Mouse (Mus musculus): ENCODE results near the gene Unc5cl. TPM values are rescaled to one million over a fixed set of nuclear protein-coding genes. Genes with fewer than 3 reads are reported as not detected.

Unc5cl gene
- 4.3 and 4.7 TPM in 2 replicates for polyA plus RNA-seq (2011; ENCODE audit: insufficient read depth, insufficient read length, low replicate concordance, missing spikeins)

GRCm38 (mm10) chr17:48454688-48455087, at the start of gene Unc5cl:
Unc5cl (plus strand) TSS chr17:48454901.
- TF ChIP-seq CTCF (IDR thresholded peaks at IDR 0.05; ENCODE audit: control insufficient read depth, insufficient read depth, low read length) (no peak), POLR2A (IDR thresholded peaks at IDR 0.05; ENCODE audit: borderline replicate concordance, control insufficient read depth, low read depth, low read length) (no peak)

GRCm38 (mm10) chr17:48407154-48407553, 47.5 kb upstream of the Unc5cl start:
- Histone ChIP-seq H3K27ac (ENCODE audit: control insufficient read depth, insufficient read depth, low read depth, low read length, poor library complexity) (peak overlapping the region; percentile 42; the same call in 1 of the 2 replicates), H3K4me3 (replicated peaks; ENCODE audit: control insufficient read depth, low read depth, low read length) (peak overlapping the region; percentile 23), H3K4me1 (ENCODE audit: control insufficient read depth, insufficient read depth, low read length) (peaks cover 4% of the 10 kb centered on the region)
- 22% methylated on average over 4 of the region's 4 CpGs for WGBS
- TF ChIP-seq POLR2A (IDR thresholded peaks at IDR 0.05; ENCODE audit: borderline replicate concordance, control insufficient read depth, low read depth, low read length) (no peak), CTCF (IDR thresholded peaks at IDR 0.05; ENCODE audit: control insufficient read depth, insufficient read depth, low read length) (no peak)

More at GRCm38 (mm10) chr17:48454688-48455087, at the start of gene Unc5cl:
- no peaks in the 10 kb centered on the region; the same call in 1 of the 2 replicates for H3K4me1 ChIP-seq (ENCODE audit: control insufficient read depth, insufficient read depth, low read length)
- H3K27ac ChIP-seq (ENCODE audit: control insufficient read depth, insufficient read depth, low read depth, low read length, poor library complexity): no peak within 1 kb of the TSS
- 69% methylated on average over 11 of the region's 11 CpGs for WGBS
- H3K4me3 ChIP-seq (replicated peaks; ENCODE audit: control insufficient read depth, low read depth, low read length): no peak within 1 kb of the TSS

- WGBS: 4% methylated on average over 8 of the region's 8 CpGs
- no peak for TF ChIP-seq CTCF (IDR thresholded peaks at IDR 0.05; ENCODE audit: control insufficient read depth, insufficient read depth, low read length)
- no peak for TF ChIP-seq POLR2A (IDR thresholded peaks at IDR 0.05; ENCODE audit: borderline replicate concordance, control insufficient read depth, low read depth, low read length)
- H3K4me3 ChIP-seq (replicated peaks; ENCODE audit: control insufficient read depth, low read depth, low read length): peak overlapping the region; percentile 78
- peaks cover 4% of the 10 kb centered on the region for H3K4me1 ChIP-seq (ENCODE audit: control insufficient read depth, insufficient read depth, low read length)
- H3K27ac ChIP-seq (ENCODE audit: control insufficient read depth, insufficient read depth, low read depth, low read length, poor library complexity): peak overlapping the region; percentile 99
Observed at GRCm38 (mm10) chr17:48407910-48408525, 46.7 kb upstream of the Unc5cl start.

GRCm38 (mm10) chr17:48408526-48409291, 46.0 kb upstream of the Unc5cl start:
- TF ChIP-seq CTCF (IDR thresholded peaks at IDR 0.05; ENCODE audit: control insufficient read depth, insufficient read depth, low read length) (no peak), POLR2A (IDR thresholded peaks at IDR 0.05; ENCODE audit: borderline replicate concordance, control insufficient read depth, low read depth, low read length) (peak; percentile 90; the same call in 1 of the 2 replicates)
- peaks cover 4% of the 10 kb centered on the region for H3K4me1 ChIP-seq (ENCODE audit: control insufficient read depth, insufficient read depth, low read length)
- H3K27ac ChIP-seq (ENCODE audit: control insufficient read depth, insufficient read depth, low read depth, low read length, poor library complexity): peak overlapping the region; percentile 99
- WGBS: under 1% methylated on average over 47 of the region's 47 CpGs
- peak overlapping the region; percentile 87 for H3K4me3 ChIP-seq (replicated peaks; ENCODE audit: control insufficient read depth, low read depth, low read length)

- H3K27ac ChIP-seq (ENCODE audit: control insufficient read depth, insufficient read depth, low read depth, low read length, poor library complexity): peak within 1 kb of the TSS; percentile 99
- peak within 1 kb of the TSS; percentile 87 for H3K4me3 ChIP-seq (replicated peaks; ENCODE audit: control insufficient read depth, low read depth, low read length)
- no peak for TF ChIP-seq CTCF (IDR thresholded peaks at IDR 0.05; ENCODE audit: control insufficient read depth, insufficient read depth, low read length)
- peak; percentile 63 for TF ChIP-seq POLR2A (IDR thresholded peaks at IDR 0.05; ENCODE audit: borderline replicate concordance, control insufficient read depth, low read depth, low read length)
- peaks cover 3% of the 10 kb centered on the region for H3K4me1 ChIP-seq (ENCODE audit: control insufficient read depth, insufficient read depth, low read length)
- under 1% methylated on average over 84 of the region's 84 CpGs for WGBS
Observed at GRCm38 (mm10) chr17:48409380-48410298, 45.1 kb upstream of the Unc5cl start, which contains the start of the genes Nfya and Oard1. Nfya (minus strand) TSS chr17:48409906. Oard1 (plus strand) TSS chr17:48410014.

GRCm38 (mm10) chr17:48410299-48410785, 44.4 kb upstream of the Unc5cl start:
- Histone ChIP-seq H3K4me3 (replicated peaks; ENCODE audit: control insufficient read depth, low read depth, low read length) (peak overlapping the region; percentile 68), H3K4me1 (ENCODE audit: control insufficient read depth, insufficient read depth, low read length) (peaks cover 3% of the 10 kb centered on the region), H3K27ac (ENCODE audit: control insufficient read depth, insufficient read depth, low read depth, low read length, poor library complexity) (peak overlapping the region; percentile 78)
- under 1% methylated on average over 13 of the region's 13 CpGs for WGBS
- no peak for TF ChIP-seq CTCF (IDR thresholded peaks at IDR 0.05; ENCODE audit: control insufficient read depth, insufficient read depth, low read length)
- no peak for TF ChIP-seq POLR2A (IDR thresholded peaks at IDR 0.05; ENCODE audit: borderline replicate concordance, control insufficient read depth, low read depth, low read length)

- no peak for TF ChIP-seq POLR2A (IDR thresholded peaks at IDR 0.05; ENCODE audit: borderline replicate concordance, control insufficient read depth, low read depth, low read length)
- TF ChIP-seq CTCF (IDR thresholded peaks at IDR 0.05; ENCODE audit: control insufficient read depth, insufficient read depth, low read length): no peak
Observed at GRCm38 (mm10) chr17:48411241-48411640, 43.5 kb upstream of the Unc5cl start.

More at GRCm38 (mm10) chr17:48411241-48411640, 43.5 kb upstream of the Unc5cl start:
- H3K27ac ChIP-seq (ENCODE audit: control insufficient read depth, insufficient read depth, low read depth, low read length, poor library complexity): no peak overlapping the region
- H3K4me1 ChIP-seq (ENCODE audit: control insufficient read depth, insufficient read depth, low read length): peaks cover 3% of the 10 kb centered on the region
- WGBS: 44% methylated on average over 8 of the region's 8 CpGs
- H3K4me3 ChIP-seq (replicated peaks; ENCODE audit: control insufficient read depth, low read depth, low read length): peak overlapping the region; percentile 37

Data from bone marrow, adult 2 months (tissue).